Mouse (Mus musculus): Measurements from ENCODE around the gene Arhgap22.

The Arhgap22 gene

DNA sequence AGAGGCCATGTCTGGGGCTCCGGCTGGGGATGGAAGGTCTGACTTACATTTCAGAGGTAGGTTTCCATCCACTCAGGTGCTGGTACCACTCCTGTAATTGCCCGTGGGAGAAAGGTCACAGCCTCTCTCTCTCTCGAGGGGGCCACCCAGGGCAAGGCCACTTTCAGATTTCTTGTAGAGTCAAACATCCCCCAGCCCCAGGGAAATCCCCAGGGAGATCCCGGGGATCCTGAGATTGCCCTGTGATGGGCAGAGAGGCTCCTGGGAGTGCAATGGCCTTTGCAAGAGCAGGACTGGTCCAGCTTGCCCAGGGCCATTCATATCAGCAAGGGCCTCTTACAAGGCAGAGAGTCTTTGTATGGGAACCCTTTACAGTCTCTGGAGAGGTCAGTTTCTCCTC, 120.6 kb downstream of the Arhgap22 start:
- DNase-seq = no peak

- no peak for DNase-seq
Observed at GRCm38 (mm10) chr14:33335733-33336132, 121.9 kb downstream of the Arhgap22 start.

GRCm38 (mm10) chr14:33338684-33339083, 124.9 kb downstream of the Arhgap22 start:
- no peak for DNase-seq

- no peak for DNase-seq
Observed at GRCm38 (mm10) chr14:33343131-33343725, 129.4 kb downstream of the Arhgap22 start.

DNA sequence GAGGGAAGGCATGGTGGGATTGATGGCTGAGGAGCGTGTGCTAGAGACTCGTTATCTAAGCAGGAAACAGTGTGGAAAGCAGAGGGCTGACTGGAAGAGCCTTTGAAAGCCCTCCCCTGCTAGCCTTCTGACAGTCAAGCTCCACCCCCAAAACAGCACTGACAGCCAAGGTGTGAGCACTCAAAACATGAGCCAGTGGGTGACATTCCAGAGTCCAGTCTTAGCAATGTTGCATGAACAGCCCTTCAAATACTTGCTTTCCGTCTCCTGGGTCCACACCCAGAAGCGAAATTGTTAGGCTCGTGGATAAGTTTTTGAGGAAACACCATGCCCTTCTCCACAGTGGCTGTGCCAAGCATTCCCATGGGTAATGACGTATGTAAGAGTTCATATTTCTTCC, 132.7 kb downstream of the Arhgap22 start:
- DNase-seq = peak; percentile 69 to 77

GRCm38 (mm10) chr14:33347738-33348137, 133.9 kb downstream of the Arhgap22 start:
- DNase-seq = peak; percentile 79 to 85

DNA sequence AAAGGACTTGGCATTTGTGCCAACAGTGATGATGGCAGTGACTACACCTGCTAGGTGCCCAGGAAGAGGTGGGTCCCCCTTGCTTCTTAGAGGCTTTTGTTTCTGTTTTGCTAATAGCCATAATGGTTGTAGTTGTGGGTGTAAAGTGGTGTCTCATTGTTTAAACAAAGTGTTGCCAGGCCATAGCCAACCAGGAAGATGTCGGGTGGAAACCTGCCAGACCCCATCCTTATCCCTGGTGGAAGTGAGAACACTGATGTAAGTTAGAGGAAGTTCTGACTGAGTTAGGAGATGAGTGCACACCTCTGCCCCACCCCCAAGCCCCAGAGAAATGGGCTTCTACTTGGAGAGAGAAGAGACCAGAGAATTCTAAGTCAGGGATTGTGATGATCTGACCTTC, 134.3 kb downstream of the Arhgap22 start:
- peak; percentile 57 to 70 for DNase-seq

GRCm38 (mm10) chr14:33351019-33351418, 137.2 kb downstream of the Arhgap22 start:
- DNase-seq = peak; percentile 57 to 70

DNA sequence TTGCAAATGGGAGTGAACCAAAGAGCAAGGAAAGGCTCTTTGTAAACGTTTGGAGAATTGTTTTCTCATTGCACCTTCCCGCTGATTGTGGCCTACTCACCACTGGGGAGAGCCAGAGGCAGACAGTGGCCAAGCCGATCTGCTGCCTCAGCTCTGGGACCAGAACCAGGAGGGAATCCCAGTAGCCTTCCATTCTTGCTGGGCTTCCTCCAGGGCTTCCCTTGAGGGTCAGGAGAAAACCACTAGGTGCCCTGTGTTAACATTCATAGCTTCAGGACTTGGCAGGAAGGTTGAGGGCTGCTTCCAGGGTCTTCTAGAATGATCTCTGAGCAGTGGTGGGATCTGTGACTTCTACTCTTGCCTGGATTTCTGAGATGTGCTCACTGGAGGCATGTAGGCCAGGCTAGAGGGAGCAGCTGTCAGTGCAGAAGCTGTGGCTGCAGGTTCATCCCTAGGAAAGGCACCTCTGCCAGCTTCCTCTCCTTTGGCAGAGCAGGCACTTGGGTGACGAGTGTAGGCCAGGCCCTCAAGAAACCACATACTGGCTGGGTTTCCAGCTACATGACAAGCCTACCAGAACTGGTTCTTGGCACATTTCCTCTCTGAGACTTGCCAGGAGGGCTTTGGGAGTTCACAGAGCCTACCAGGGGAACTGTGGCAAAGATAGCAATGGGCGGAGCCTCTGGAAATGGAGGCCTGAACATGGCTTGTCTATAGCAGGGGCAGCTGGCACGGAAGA, 138.3 kb downstream of the Arhgap22 start:
- peak; percentile 85 to 91 for DNase-seq

GRCm38 (mm10) chr14:33352890-33353289, 139.1 kb downstream of the Arhgap22 start:
- peak; percentile 61 to 78 for DNase-seq

DNA sequence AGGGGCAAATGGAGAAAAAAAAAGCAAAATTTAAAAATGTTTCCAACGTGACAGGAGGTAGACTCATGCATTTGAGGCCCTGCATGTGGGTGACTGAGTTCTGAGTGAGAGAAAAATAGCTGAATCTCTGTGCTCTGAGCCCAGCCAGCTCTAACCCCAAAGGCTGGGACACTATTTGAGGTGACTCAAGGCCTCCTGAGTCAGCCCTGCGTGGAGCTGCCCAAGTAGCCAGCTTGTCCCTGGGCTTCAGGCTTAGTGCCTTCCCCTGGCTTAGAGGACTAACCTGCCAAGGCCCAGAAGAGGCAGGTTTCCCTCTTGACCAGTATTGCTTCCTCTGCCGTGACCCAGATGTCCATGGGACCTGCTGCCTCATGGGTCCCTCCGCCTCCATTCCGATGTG, 141.4 kb downstream of the Arhgap22 start:
- no peak for DNase-seq

DNA sequence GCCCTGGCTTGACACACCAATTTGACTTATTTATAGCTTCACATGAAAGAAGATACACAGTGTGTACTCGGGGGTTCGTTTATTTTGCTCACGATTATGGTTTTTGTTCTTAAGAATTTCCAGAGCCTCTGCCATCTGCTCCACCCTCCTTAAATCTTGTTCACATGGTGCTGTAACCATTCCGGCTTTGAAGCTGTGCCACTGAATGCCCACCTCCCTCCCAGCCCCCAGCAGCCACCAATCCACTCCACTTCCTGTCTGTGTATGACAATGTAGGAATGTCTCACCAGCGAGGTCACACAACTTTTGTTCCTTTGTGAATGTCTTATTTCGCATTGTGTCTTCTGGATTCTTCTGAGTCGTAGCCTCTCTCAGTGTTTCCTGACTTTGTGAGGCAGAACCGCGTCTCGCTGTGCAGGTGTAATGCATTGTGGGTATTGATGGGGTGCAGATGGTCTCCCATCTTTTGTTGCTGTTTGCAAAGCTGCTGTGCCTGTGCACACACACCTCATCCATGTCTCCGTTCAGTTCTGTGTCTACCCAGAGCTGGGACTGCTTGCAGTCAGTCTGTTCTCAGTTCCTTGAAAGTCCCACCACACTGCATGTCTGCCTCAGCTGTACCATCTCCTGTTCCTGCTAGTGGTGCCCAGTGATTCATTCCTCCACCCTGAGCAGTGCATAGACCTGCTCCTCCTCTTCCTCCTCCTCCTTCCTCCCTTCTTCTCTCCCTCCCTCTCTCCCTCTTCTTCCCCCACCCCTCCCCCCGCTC, 144.0 kb downstream of the Arhgap22 start:
- no peak for DNase-seq

- DNase-seq = no peak
Observed at GRCm38 (mm10) chr14:33358891-33359290, 145.1 kb downstream of the Arhgap22 start.

DNA sequence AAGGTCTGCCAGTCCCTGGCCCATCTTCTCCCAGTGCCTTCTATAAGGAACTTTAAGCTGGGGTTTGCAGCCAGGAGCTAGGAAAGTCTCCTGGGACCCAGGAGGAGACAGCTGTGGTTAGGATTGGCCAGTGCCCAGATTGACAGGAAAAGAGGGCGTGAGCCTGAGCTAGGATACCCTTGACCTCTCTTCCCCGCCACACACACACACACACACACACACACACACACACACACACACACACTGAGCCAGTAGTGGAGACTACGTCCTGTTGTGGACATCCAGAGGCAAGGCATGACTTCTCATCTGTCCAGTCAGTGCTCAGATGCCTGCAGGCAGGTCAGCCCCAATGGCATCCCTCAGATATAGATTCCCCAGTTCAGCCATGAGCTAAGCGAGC, 147.7 kb downstream of the Arhgap22 start:
- DNase-seq = no peak

GRCm38 (mm10) chr14:33362122-33362521, 148.3 kb downstream of the Arhgap22 start:
- DNase-seq = no peak

DNA sequence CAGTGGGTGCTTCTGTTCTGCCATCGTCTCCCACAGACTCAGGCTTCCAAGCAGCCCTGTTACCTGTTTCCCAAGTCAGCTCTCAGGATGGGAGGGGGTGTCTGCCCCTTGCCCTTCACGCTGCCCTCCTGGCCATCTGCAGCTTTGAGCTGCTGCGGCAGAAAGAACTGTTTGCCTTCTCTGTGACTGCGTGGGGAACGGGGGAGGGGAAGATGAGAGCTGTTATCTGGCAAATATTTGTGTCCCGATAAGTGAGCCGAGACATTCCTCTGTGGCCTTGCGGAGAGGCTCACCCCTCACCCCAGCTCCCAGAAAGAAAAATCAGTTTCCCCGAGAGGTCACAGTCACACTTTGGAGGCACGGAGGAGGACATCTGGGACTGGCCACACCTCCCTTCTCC, 149.0 kb downstream of the Arhgap22 start:
- no peak for DNase-seq

DNA sequence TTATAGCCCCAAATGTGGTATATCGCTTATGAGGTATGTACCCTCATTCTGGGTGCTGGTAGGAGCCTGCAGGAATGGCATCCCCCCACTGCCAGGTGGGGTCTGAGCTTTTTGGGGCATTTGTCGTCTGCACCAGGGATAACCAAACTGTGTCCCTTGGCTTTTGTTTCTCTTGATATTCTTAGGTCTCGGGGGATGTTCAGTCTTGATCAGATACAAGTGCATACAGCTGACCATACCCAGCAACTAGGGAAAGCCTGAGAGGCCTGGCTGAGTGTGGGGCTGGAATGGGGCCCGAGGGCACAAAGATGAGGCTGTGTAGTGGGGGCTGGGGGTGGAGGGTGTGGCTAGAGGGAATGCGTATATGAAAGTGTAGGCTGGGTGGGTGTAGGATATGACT, 149.8 kb downstream of the Arhgap22 start:
- DNase-seq = no peak

GRCm38 (mm10) chr14:33364061-33364460, 150.2 kb downstream of the Arhgap22 start:
- DNase-seq = no peak

DNA sequence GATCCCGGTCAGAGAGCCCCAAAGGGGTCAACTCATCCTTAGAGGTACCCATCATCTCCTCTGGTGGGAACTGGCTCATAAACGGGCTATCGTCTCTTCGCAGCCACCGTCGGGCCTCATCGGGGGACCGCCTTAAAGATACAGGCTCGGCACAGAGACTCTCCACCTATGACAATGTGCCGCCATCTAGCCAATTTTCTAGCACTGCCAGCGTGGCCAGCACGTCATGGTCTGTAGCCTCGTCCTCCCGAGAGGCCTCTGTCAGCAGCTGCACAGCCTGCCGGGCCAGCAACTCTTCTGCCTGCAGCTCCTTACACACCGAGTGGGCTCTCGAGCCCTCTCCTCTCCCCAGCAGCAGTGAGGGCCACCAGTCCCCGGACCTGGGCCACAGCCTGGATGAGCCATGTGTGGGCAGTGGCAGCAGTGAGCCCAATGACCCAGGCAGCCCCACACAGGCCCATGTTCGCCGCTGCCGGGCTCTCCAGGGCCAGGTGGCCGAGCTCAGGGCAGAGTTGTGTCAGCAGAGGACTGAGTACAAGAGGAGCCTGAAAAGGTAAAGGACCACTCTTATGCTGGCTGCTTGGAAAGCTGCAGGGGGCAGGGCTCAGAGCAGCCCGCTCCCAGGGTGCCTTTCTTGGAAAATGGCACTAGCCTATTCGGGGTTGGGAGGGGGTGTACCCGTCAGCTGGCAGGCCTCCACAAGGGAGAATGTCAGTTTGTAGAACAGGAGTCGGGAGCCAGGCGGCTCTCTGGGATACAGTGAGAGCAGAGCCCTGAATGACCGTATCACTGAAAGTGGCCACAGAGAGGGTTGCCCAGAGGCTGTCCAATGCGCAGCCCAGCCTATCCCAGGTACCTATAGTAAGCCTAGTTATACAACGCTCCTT, 153.3 kb downstream of the Arhgap22 start:
- DNase-seq = no peak

- no peak for DNase-seq
Observed at GRCm38 (mm10) chr14:33369375-33369774, 155.5 kb downstream of the Arhgap22 start.

DNA sequence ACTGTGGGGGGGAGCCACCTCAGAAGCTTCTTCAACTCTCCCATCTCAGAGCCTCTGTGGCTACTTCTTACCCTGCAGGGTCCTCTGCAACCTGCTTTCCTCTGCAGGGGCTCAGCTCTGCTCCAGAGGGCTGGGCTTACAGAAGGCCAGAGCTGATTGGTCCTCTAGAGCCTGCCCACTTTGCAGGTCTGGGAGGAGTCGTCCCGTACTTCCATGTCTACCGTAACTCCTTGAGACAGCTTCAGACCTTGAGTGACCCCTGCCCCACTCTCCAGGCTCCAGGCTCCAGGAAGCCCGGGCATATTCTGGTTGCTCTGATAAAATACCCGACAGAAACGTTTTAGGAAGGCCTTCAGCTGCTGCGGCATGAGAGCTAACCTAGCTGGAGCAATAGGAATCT, 156.2 kb downstream of the Arhgap22 start:
- peak in 1 of 2 experiments; percentile 21 for DNase-seq

GRCm38 (mm10) chr14:33371248-33371647, 157.4 kb downstream of the Arhgap22 start:
- DNase-seq = peak; percentile 66 to 72

DNA sequence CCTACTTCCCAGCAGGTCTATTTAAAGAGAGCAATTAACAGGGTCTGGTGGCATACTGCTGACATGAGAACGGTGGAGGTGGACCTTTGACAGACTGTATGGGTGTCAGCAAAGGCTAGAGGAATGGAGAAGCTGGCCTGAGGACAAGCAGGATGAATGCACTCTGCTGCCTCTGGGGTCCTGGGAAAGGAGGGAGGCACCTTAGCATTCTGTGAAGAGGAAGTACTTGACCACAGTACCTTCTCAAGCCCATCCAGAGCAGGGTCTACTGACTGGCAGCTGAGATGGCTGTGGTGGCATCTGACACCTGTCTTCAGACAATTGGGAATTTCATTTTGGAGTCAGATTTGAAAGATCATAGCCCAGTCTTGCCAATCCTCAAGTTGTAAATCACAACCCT, 159.4 kb downstream of the Arhgap22 start:
- no peak for DNase-seq
